Mouse (Mus musculus) kidney, adult 2 months (tissue): Measurements from ENCODE around the gene Coro1b.
"Not testable (repeated sequence)": the region's sequence is repeated elsewhere in the genome, so short reads cannot be mapped to it uniquely, and the experiment has no call there.

ENCODE experiments used
- CTCF ChIP-seq: fragments of 200-500 bp; conservative IDR thresholded peaks from 2 replicates; pipeline ENCODE4 v1.5.1; 2011; ENCODE audit warnings: low read depth, mild to moderate bottlenecking, control low read depth, low read length, moderate library complexity, mixed read lengths; ENCODE audit not compliant: insufficient read depth, insufficient read length
- POLR2A ChIP-seq: fragments of 200-500 bp; IDR thresholded peaks from one replicate; pipeline ENCODE4 v1.6.1; 2011; ENCODE audit warnings: low read depth, low read length, control low read depth

DNA sequence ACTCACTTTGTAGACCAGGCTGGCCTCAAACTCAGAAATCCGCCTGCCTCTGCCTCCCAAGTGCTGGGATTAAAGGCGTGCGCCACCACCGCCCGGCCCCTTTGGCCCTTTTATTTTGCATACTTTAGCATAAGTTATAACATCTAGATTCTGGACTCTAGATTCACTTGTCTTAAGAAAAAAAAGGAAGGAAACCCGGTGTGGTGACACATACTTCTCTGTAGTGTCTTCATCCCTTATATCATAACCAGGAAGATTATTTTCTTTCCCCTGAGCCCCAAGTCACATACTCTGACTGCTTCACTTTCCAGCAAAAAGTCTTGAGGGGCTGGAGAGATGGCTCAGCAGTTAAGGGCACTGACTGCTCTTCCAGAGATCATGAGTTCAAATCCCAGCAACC is 26.5 kb upstream of the Coro1b start:
- not testable (repeated sequence) for TF ChIP-seq POLR2A, CTCF
